Mouse (Mus musculus): ENCODE data around the gene Atf3. TPM values are rescaled to one million over a fixed set of nuclear protein-coding genes. Genes with fewer than 3 reads are reported as not detected.
A peak's percentile ranks its signal among the peaks of the same experiment; 100 is the strongest.

The Atf3 gene
- polyA plus RNA-seq, 1 experiment from 2014 or later, result 1.5 TPM

- Histone ChIP-seq H3K9me3 (no peaks in the 10 kb centered on the region), H3K4me2 (replicated peaks) (peak overlapping the region; percentile 37), H3K27ac (replicated peaks) (no peak overlapping the region), H3K27me3 (0 out of 2 replicates have a peak, but pooled peaks cover 3% of the 10 kb centered on the region), H3K4me1 (no peaks in the 10 kb centered on the region; the same call in 1 of the 2 replicates), H3K4me3 (peak overlapping the region; percentile 23), H3K36me3 (no peaks in the 10 kb centered on the region), H3K9ac (replicated peaks) (no peak overlapping the region)
- peak; percentile 72 for ATAC-seq (replicated peaks)
- WGBS, result 15% methylated on average over 38 of the region's 38 CpGs
Observed at GRCm38 (mm10) chr1:191125811-191126638, 91.8 kb downstream of the Atf3 start.

- no peak for ATAC-seq (replicated peaks)
- 64% methylated on average over 4 of the region's 4 CpGs for WGBS
- H3K9ac ChIP-seq (replicated peaks), result no peak overlapping the region
- H3K4me2 ChIP-seq (replicated peaks), result no peak overlapping the region
- H3K9me3 ChIP-seq, result no peaks in the 10 kb centered on the region
- H3K27me3 ChIP-seq, result 0 out of 2 replicates have a peak, but pooled peaks cover 3% of the 10 kb centered on the region
- H3K4me1 ChIP-seq, result no peaks in the 10 kb centered on the region; the same call in 1 of the 2 replicates
- no peak overlapping the region for H3K4me3 ChIP-seq
- no peaks in the 10 kb centered on the region for H3K36me3 ChIP-seq
- no peak overlapping the region for H3K27ac ChIP-seq (replicated peaks)
Observed at GRCm38 (mm10) chr1:191124288-191124687, 93.6 kb downstream of the Atf3 start.

- ATAC-seq (replicated peaks), result no peak
- Histone ChIP-seq H3K9me3 (no peaks in the 10 kb centered on the region), H3K27ac (replicated peaks) (no peak overlapping the region), H3K36me3 (no peaks in the 10 kb centered on the region), H3K9ac (replicated peaks) (no peak overlapping the region), H3K4me2 (replicated peaks) (no peak overlapping the region), H3K4me3 (no peak overlapping the region), H3K27me3 (0 out of 2 replicates have a peak, but pooled peaks cover 3% of the 10 kb centered on the region), H3K4me1 (no peaks in the 10 kb centered on the region; the same call in 1 of the 2 replicates)
- WGBS, result 90% methylated on average over 2 of the region's 2 CpGs
Observed at GRCm38 (mm10) chr1:191123696-191124095, 94.1 kb downstream of the Atf3 start.

- ATAC-seq (replicated peaks), result no peak
- no peak overlapping the region for H3K27ac ChIP-seq (replicated peaks)
- H3K4me2 ChIP-seq (replicated peaks), result no peak overlapping the region
- H3K4me3 ChIP-seq, result no peak overlapping the region
- H3K9ac ChIP-seq (replicated peaks), result no peak overlapping the region
- no peaks in the 10 kb centered on the region for H3K9me3 ChIP-seq
- H3K4me1 ChIP-seq, result no peaks in the 10 kb centered on the region; the same call in 1 of the 2 replicates
- no peaks in the 10 kb centered on the region for H3K36me3 ChIP-seq
- WGBS, result 71% methylated on average over 3 of the region's 3 CpGs
- 0 out of 2 replicates have a peak, but pooled peaks cover 3% of the 10 kb centered on the region for H3K27me3 ChIP-seq
Observed at GRCm38 (mm10) chr1:191122744-191123143, 95.1 kb downstream of the Atf3 start.

Other genes starting within 250 kb of the Atf3 start
- gene Vash2, start 238.7 kb downstream of the Atf3 start, polyA plus RNA-seq (2015; fragmentation: Nextera tagmentation; extraction: Ambion mirVana), result 84.1 and 88.7 TPM in 2 replicates
- gene Flvcr1, start 191.9 kb downstream of the Atf3 start, polyA plus RNA-seq (2015; fragmentation: Nextera tagmentation; extraction: Ambion mirVana), result 6.9 and 8.1 TPM in 2 replicates
- gene Spata45, start 181.4 kb downstream of the Atf3 start, polyA plus RNA-seq (2015; fragmentation: Nextera tagmentation; extraction: Ambion mirVana), result not detected in 2 replicates
- 10.3 and 12.6 TPM in 2 replicates for gene Tatdn3, start 155.1 kb downstream of the Atf3 start, polyA plus RNA-seq (2015; fragmentation: Nextera tagmentation; extraction: Ambion mirVana)
- gene Nsl1, start 155.0 kb downstream of the Atf3 start, polyA plus RNA-seq (2015; fragmentation: Nextera tagmentation; extraction: Ambion mirVana), result 9.7 and 10.5 TPM in 2 replicates
- gene Batf3, start 120.2 kb downstream of the Atf3 start, polyA plus RNA-seq (2015; fragmentation: Nextera tagmentation; extraction: Ambion mirVana), result 1.6 and 1.9 TPM in 2 replicates
- gene Fam71a, start 53.2 kb downstream of the Atf3 start, polyA plus RNA-seq (2015; fragmentation: Nextera tagmentation; extraction: Ambion mirVana), result not detected in 2 replicates
- 100 and 106 TPM in 2 replicates for gene Nenf, start 100.2 kb upstream of the Atf3 start, polyA plus RNA-seq (2015; fragmentation: Nextera tagmentation; extraction: Ambion mirVana)
- 53.1 and 54.0 TPM in 2 replicates for gene Tmem206, start 107.9 kb upstream of the Atf3 start, polyA plus RNA-seq (2015; fragmentation: Nextera tagmentation; extraction: Ambion mirVana)
- 10.5 and 10.6 TPM in 2 replicates for gene Ppp2r5a, start 185.2 kb upstream of the Atf3 start, polyA plus RNA-seq (2015; fragmentation: Nextera tagmentation; extraction: Ambion mirVana)

Measured in forebrain, embryonic 15.5 days (tissue).